Mouse (Mus musculus): ENCODE data around the gene Rassf1. TPM values are rescaled to one million over a fixed set of nuclear protein-coding genes. Genes with fewer than 3 reads are reported as not detected.

The Rassf1 gene
- total RNA-seq, 2 experiments from 2014 or later = 23.6 to 24.5 TPM

DNA sequence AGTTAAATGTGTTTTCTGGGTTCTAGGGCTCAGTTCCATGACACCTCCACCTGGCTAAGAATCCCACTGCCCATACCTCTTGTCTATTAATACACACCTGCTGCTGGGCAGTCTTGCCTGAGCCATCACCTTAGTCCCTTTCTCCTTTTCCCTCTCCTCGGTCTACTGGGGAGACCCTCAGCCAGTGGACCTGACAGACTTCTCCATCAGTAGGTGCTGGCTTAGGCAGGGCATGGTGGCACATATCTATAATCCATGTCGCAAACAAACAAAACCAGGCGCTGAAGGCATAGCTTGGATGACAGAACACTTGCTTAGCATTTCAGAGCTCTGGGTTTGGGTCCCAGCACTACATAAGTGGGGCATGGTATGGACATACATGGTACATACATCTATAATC is 12.6 kb upstream of the Rassf1 start:
- intact Hi-C loops (cut with DNase I) = no loop called here
- DNase-seq = no peak

DNA sequence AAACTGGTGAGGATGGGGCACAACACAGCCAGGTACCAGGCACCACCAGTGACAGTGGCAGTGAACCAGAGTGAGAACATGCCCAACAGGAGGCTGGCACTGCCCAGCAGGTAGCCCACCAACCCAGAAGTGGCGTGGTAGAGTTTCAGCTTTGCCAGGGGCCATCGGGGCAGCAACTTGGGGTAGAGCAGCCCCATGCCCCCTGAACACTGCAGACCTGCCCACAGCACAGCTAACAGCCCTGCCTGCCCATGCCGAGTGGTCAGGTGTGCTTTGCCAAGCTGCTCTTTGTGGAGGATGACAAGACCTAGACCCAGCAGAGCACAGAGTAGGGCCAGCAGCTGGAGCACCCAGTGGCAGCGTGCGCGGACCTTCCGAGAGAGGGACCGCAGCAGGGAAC is 11.4 kb upstream of the Rassf1 start:
- intact Hi-C loops (cut with DNase I) = loop anchor here (5.0 kb wide), 1 partner anchor 718 kb away; the partner anchor contains the start of gene Dcaf1
- DNase-seq = no peak

DNA sequence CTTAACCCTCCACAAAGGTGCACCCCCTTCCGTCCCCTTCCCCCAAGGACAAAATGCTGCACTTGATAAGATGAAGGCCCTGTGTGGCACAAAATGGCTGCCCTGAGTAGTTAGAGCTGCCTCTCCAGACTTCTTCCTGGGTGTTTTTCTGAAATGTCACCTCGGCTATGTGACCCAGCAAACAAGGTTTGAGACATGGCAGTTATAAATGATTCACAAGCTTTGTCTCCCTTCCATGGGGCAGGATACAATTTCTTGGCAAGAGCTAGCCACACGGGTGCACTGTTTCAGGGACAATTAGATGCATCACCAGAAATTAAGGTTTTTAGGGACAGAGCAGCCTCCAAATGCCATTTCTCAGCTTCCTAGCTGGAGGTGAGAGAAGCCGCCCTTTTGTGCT is 10.9 kb upstream of the Rassf1 start:
- no peak for DNase-seq
- intact Hi-C loops (cut with DNase I) = loop anchor here (5.0 kb wide), 1 partner anchor 718 kb away; the partner anchor contains the start of gene Dcaf1

DNA sequence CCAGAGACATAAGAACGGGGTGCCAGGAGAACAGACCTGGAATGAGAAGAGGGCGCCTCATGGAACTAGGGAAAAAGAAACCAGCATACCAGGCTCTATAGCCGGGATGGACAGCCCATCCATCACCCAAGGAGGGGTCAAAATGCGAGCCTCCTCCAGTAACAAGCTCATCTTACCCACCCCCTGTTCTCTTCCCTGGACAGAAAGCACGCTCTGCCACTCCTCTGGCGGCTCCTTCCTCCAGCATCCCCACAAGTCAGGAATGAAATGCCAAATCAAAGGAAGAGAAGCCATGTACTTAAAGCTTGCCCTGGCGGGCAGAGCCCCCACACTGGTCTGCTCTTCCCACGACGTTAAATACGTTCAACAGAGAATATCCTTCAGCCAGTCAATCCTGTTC is 10.3 kb upstream of the Rassf1 start:
- intact Hi-C loops (cut with DNase I) = loop anchor here (5.0 kb wide), 1 partner anchor 719 kb away; the partner anchor contains the start of gene Dcaf1
- no peak for DNase-seq

DNA sequence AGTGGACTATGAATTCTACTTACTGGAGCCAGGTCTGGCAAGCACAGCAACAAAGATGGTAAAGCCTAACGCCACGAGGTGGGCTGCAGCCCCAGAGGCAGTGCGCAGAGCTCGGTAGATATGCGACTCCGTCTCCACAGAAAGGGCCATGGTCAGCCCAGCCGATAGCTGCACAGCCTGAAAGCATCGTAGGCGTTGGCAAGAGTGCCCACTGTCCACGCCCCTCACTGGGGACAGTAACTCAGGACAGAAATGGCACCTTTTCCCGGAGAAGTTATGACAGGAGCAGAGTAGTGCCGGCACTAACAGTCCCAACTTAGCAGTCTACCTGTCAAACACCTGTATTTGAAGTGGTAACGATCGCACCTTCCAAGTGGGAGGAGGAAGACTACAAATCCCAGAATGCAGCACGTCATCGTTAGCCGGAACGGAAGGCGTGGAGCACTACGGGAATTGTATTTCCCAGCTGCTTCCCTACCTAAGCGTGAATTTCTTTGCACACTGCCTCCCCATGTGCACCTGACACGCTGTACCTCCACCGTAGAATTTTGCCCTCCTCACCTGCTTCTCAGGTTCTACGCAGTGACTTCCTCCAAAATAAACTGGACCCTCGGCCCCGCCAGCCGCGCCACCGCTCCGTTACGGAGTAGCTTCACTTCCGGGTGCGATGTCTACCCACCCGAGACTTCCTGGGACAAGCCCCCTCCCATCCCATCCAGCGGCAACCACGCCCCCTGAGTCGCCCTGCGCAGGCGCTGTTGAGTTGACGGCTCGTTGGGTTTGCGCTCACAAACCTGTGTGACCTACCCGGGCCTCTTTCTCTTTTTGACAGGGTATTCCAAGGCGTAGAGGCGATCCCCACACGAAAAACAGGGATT is 9.6 kb upstream of the Rassf1 start, which contains the start of the genes Cyb561d2 and Nprl2:
TSS of gene Cyb561d2 (minus strand) at position 720 of the 878 bp plus-strand sequence.
TSS of gene Nprl2 (plus strand) at position 753 of the 878 bp plus-strand sequence.
- peak; percentile 93 to 95 for DNase-seq

DNA sequence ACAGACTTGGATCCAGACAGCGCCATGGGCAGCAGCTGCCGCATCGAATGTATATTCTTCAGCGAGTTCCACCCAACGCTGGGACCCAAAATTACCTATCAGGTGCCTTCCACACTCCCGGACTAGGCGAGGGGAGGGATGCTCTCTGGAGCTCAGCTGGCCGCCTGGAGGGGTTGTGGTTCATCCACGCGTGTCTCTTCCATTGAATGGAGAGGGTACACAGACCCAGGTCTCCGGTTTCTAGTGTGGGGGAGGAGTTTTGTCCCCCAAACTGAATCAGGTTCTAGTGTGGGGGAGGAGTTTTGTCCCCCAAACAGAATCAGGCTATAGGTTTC is 9.0 kb upstream of the Rassf1 start:
- intact Hi-C loops (cut with DNase I) = loop anchor here (5.0 kb wide), 1 partner anchor 720 kb away; the partner anchor contains the start of gene Dcaf1
- DNase-seq = no peak

More for the DNA sequence above, 9.6 kb upstream of the Rassf1 start, which contains the start of the genes Cyb561d2 and Nprl2:
- intact Hi-C loops (cut with DNase I) = loop anchor here (5.0 kb wide), 1 partner anchor 719 kb away; the partner anchor contains the start of gene Dcaf1

DNA sequence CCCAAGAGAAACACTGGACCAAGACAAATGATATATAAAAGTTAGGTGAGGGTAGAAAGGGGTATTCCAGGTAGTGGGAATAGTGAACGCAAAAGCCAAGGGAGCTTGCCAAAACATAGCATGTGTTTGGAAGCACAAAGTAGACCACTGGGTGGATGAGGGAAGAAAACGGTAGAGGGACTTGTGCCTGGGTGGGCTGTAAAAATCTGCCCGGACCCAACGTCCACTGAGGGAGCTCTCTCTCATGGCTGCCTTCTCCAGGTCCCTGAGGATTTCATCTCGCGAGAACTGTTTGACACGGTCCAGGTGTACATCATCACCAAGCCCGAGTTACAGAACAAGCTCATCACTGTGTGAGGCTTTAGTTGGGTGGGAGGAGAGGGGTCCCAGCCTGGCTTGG is 8.6 kb upstream of the Rassf1 start:
- no peak for DNase-seq
- intact Hi-C loops (cut with DNase I) = loop anchor here (5.0 kb wide), 1 partner anchor 720 kb away; the partner anchor contains the start of gene Dcaf1

DNA sequence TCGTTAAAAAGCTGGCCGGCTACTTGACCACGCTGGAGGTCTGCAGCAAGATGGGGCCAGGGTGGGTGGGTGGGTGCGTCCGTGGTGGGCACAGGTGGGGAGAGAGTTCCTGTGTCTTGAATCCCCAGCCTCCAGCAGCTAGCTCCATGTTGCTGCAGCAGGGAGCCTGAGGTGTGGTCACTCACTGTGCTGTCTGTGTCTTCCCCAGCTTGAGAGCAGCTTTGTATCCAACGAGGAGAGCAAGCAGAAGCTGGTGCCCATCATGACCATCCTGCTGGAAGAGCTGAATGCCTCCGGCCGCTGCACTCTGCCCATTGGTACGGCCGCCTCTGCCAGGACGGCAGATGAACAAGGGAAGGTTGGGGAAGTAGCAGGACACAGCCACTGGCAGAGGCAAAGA is 8.1 kb upstream of the Rassf1 start:
- no peak for DNase-seq
- intact Hi-C loops (cut with DNase I) = loop anchor here (5.0 kb wide), 1 partner anchor 721 kb away; the partner anchor contains the start of gene Dcaf1

DNA sequence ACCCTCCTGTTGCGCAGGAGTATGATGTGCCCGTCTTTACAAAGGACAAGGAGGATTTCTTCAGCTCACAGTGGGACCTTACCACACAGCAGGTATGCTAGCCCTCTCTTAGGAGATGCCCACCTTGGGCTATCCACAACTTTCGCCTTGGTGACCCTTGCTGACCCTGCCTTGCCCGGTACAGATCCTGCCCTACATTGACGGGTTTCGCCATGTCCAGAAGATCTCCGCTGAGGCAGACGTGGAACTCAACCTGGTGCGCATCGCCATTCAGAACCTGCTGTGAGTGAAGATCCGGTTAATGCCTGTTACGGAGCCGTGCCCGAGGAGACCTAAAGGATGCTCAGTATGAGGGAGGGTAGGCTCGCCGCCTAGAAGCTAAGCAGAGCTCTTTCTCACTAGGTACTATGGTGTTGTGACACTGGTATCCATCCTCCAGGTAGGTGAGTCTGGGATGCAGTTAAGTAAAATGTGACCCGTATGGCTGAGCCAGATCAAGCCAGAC is 7.1 kb upstream of the Rassf1 start:
- intact Hi-C loops (cut with DNase I) = loop anchor here (5.0 kb wide), 1 partner anchor 722 kb away; the partner anchor contains the start of gene Dcaf1
- DNase-seq = no peak

DNA sequence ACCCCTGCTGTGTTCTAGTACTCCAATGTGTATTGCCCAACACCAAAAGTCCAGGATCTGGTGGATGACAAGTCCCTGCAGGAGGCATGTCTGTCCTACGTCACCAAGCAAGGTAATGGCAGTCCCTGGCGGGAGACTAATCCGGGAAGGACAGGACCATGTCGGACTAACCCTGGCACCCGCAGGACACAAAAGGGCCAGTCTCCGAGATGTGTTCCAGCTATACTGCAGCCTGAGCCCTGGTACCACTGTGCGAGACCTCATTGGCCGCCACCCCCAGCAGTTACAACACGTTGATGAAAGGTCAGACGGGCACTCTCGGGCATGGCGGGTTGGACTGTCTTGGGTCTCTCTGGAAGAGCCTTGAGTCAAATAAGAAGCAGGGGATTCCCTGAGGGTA is 6.6 kb upstream of the Rassf1 start:
- intact Hi-C loops (cut with DNase I) = loop anchor here (5.0 kb wide), 1 partner anchor 722 kb away; the partner anchor contains the start of gene Dcaf1

DNA sequence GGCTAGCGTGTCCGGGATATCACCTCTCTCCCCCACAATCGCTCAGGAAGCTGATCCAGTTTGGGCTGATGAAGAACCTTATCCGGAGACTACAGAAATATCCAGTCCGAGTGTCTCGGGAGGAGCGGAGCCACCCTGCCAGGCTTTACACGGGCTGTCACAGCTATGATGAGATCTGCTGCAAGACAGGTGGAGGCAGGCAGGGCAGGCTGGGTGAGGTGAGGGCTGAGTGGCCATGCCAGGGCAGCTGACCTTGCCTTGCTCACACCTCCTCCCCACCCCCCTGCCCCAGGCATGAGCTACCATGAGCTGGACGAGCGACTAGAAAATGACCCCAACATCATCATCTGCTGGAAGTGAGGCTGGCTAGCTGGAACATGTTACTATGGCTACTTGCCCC is 6.2 kb upstream of the Rassf1 start:
- no peak for DNase-seq

More for the DNA sequence above, 6.6 kb upstream of the Rassf1 start:
- DNase-seq = no peak

DNA sequence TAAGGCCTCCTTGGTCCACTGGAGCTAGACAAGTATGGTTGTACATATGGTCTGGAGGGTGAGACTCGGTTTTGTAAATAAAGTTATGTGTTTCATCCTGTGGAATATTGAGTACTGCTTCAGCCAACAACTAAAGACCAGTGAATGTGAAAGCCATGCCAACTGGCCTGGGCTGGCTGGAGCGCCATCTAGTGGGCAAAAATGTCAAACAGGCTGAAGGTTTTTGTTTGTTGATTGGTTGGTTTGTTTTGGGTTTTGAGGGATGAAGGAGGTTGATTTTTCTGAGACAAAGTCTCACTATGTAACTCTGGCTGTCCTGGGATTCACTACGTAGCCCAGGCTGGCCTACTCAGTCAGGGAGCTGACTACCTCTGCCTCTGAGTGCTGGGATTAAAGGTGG is 5.8 kb upstream of the Rassf1 start:
- intact Hi-C loops (cut with DNase I) = no loop called here
- peak; percentile 78 to 86 for DNase-seq

More for the DNA sequence above, 6.2 kb upstream of the Rassf1 start:
- intact Hi-C loops (cut with DNase I) = no loop called here

DNA sequence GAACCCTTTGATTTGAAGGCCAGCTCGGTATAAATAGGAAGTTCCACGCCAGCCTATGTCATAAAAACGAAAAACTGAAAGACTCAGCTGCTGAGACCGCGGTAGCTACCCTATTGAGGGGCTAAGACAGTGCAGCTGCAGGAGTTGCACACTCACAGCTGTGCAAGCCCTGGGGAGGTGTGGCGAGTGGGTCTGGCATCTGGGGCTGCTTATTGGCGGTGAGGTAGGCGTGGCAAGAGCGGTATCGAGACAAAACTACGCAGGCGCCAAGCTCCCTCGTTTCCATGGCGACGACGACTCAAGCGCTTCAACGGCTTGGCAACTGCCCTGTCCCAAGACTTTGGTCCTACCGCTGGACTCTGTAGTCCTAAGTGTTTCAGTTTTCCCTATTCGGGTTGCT is 4.3 kb upstream of the Rassf1 start, which contains the start of gene Zmynd10:
TSS of gene Zmynd10 (plus strand) at position 273 of the 400 bp plus-strand sequence.
- intact Hi-C loops (cut with DNase I) = no loop called here

DNA sequence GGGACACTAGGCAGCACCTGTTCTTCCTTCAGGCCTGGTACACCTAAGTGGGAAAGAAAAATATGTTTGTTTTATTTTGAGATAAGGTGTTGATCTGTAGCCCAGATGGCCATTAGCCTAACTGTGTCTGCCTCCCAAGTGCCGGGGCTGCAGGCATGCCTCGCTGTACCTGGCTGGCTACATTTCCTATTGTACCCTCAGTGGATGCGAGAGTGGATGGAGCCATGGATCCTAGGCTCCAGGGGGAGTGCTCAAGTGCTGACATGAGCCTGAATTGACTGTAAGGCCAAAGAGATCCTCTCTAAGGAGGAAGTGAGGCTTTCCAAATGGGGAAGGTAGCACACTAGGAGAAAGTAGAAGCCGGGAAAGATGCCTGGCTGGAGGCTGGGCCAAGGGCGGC is 3.4 kb upstream of the Rassf1 start:
- DNase-seq = no peak
- intact Hi-C loops (cut with DNase I) = no loop called here

More for the DNA sequence above, 4.3 kb upstream of the Rassf1 start, which contains the start of gene Zmynd10:
- peak; percentile 84 to 90 for DNase-seq

DNA sequence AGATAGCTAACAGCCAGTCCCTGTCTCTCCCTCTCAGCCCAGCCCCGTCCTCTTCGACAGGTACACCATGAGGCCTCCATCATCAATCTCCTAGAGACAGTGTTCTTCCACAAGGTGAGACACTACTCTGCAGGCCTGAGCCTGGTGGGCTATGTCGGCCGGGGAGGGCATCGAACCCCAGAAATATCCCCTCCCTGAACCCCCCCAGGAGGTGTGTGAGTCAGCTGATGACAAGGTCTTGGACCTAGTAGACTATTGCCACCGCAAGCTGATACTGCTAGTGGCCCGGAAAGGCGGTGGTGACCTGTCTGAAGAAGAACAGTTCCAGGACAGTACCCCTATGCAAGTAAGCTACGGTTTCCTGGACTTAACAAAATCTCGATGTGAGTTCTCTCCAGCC is 2.5 kb upstream of the Rassf1 start:
- intact Hi-C loops (cut with DNase I) = no loop called here
- no peak for DNase-seq

DNA sequence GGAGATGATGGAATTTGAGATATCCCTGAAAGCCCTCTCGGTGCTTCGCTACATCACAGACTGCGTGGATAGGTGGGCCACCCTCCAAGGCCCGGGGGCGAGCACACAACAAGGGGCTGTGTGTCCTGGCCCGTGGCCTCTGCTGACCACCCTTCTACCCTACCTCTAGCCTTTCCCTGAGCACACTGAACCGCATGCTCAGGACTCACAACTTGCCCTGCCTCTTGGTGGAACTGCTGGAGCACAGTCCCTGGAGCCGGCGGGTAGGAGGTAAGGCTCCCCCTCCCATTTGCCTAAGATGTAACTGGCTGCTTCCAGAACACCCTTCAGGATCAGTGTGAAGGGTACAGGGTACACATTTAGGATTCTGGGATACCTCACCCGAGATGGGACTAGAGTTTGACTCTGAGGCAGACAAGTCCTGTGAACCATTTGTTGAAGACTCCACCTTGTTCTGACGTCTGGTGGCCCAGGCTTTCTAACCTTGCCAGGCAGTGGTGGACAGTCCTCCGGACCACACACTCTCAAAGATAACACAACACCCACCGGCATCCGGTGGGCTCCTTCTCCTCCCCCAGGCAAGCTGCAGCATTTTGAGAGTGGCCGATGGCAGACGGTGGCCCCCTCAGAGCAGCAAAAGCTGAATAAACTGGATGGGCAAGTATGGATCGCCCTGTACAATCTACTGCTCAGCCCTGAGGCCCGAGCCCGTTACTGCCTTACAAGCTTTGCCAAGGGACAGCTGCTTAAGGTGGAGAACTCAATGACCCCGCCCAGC is 1.9 kb upstream of the Rassf1 start:
- DNase-seq = no peak
- intact Hi-C loops (cut with DNase I) = no loop called here

DNA sequence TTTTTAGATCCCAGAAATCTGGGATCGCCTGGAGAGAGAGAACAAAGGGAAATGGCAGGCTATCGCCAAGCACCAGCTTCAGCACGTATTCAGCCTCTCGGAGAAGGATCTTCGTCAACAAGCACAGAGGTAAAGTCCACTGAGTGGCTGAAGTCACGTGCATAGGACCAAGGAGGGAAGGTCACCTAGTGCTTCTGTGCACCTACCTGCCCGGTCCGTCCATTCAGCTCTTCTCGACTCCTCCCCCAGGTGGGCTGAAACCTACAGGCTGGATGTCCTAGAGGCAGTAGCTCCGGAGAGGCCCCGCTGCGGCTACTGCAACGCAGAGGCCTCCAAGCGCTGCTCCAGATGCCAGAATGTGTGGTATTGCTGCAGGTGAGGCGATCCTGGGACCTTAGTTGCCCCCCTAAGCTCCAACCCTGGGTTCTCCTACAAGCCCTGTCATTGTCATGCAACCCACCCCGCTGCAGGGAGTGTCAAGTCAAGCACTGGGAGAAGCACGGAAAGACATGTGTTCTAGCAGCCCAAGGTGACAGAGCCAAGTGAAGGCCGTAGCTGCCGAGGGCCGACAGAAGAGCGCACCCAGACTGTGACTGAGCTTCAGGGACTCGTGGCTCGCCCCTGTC is 751 bp upstream of the Rassf1 start:
- intact Hi-C loops (cut with DNase I) = no loop called here
- DNase-seq = no peak

DNA sequence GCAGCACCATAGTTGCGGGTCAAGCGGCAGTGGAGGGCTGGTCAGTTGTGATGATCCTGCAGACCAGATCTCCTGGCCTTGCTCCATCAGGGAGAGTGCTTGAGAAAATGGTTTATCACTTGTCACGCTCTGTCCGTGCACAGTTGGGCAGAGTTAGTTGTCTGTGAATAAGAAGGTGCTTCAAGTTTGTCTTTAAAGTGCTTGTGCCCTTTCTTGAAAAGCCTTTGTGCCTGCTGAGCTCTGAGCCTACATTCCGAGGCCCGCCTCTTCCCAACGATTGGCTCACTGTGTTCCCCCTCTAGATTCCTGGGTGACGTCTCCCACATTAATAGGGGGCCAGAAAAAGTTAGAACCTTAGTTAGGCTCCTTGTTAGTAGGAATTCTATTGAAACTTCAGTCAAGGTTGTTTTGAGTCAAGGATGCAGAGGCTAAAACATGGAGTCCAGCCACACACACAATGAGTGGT is 568 bp downstream of the Rassf1 start:
- no peak for DNase-seq
- intact Hi-C loops (cut with DNase I) = no loop called here

DNA sequence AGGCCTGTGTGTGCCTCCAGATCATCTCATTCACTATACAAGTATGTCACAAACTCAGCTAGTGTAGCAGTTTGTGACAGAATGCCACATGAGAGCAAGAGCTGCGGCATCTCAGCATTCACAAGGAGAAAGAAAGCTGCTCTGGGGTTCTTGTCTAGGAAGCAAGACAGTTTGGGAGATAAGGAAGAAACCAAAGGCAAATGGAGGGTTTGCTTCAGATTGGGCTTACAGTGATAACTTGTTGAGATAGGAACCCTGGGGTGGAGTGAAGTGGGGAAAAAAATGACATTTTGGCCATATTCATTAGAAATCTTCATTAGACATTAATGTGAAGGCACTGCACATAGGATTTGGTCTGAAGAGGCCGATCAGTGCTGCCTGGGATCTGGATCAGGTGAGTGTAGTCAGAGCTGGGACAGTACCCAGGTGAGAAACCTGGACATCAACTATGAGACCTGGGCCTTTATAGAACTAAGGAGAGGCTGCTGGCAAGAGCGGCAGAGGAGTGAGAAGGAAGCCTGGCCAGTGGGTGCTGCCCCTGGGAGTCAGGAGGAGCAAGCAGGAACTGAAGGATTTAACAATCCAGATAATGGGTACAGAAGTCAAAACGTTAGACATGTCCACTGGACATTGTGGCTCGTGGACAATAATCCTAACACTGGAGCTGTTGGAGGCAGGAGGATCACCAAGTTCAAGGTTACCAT is 1.5 kb downstream of the Rassf1 start:
- DNase-seq = no peak
- intact Hi-C loops (cut with DNase I) = no loop called here
